Mouse (Mus musculus) activated CD4-positive, CD25-positive, alpha-beta regulatory T cell, adult 4 months (primary cell): ENCODE measurements around the gene Gm21188. TPM values are rescaled to one million over a fixed set of nuclear protein-coding genes. Genes with fewer than 3 reads are reported as not detected.
"Not testable (repeated sequence)": the region's sequence is repeated elsewhere in the genome, so short reads cannot be mapped to it uniquely, and the experiment has no call there.

ENCODE experiments used
- ATAC-seq: one replicate; pipeline ENCODE4 v1.8.0; 2017
- polyA plus RNA-seq, 2 experiments: library from polyadenylated mRNA; unstranded; fragments of 100-300 nt; shearing (Covaris generic); gene quantifications; one replicate each; pipeline ENCODE4 v1.2.1; 2017

Gm21188 gene
- polyA plus RNA-seq, 2 experiments from 2014 or later = 1.6 TPM; not detected in 1

DNA sequence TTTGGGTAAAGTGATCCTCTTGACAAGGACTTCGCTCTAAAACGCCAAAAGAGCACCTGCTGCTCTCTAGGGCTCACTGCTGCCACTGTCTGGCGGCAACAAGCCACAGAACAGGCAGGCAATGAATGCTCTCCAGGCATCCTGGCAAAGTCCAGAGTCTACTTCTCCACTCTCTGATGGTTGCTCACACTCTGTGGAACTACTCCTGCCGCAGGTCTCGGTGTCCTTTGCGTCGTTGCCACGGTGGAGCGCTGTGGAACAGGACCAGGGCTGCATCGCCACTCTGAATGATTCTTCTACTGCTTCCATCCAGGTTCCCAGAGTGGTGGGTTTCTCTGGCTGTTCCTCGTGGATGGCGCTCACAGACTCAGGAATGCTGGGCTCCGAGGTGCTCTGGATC lies 25.6 kb downstream of the Gm21188 start:
- not testable (repeated sequence) for ATAC-seq

DNA sequence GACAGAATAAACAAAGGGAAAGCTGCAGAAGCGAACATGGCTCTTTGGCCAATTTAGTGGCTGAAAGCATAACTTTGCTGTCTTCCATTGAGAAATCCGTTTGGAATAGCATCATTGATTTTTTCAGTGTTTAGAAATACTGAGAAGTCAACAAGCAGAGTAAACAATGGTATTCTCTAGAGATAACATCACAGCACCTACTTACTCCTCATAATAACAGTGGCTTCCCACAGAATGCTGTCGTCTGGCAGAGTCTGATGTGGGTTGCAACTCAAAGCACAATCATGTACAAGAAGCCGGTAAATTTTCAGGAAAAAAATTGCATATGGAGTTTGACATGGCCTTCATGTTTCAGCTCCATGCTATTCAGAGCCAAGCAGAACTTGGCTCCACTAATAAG lies 26.4 kb downstream of the Gm21188 start:
- ATAC-seq = not testable (repeated sequence)

DNA sequence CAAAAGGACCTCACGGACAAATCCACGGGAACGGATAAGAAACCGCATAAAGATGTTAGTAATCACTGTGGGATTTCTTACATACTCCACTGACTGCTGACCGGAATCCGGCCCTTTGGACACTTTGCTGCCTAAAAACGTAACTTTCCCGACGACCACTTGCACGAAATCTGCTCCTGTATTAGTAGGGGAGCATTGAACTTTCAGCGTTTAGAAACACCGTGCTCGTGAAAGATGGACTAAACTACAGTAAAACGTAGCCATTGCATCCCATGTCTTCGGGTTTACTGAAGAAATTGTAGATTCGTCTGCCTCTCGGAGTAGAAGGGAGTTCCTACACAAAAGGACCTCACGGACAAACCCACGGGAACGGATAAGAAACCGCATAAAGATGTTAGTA lies 27.0 kb downstream of the Gm21188 start:
- not testable (repeated sequence) for ATAC-seq

DNA sequence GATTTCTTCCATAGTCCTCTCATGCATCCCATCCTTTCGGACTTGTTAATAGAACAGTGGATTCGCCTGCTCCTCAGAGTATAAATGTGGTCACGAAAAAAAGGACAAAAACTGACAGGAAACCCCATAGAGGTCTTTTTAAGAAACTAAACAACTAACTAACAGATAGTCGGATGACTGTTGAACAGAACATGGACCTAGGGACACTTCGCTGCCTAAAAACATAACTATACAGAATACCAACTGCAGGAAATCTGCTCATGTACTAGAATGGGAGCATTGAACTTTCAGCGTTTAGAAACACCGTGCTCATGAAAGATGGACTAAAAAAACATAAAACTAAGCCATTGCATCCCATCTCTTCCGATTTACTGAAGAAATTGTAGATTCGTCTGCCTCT lies 27.4 kb downstream of the Gm21188 start:
- ATAC-seq = not testable (repeated sequence)

DNA sequence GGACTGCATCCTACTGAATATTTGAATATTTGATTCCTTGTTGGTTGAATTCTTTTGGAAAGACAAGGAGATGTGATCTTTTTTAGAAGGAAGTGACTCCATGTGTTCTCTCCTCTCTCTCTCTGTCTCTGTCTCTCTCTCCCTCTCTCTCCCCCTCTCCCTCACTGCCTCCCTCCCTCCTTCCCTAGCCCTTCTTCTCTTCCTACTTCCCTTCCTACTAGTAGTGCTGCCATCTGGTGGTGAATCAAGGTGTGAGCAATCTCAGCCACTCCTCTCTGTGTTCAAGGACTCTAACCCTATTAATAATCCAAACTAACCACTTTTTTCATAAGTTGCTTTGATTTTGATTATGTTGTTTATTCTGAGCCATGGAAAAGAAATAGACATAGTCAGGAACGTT lies 30.5 kb downstream of the Gm21188 start:
- ATAC-seq = not testable (repeated sequence)

DNA sequence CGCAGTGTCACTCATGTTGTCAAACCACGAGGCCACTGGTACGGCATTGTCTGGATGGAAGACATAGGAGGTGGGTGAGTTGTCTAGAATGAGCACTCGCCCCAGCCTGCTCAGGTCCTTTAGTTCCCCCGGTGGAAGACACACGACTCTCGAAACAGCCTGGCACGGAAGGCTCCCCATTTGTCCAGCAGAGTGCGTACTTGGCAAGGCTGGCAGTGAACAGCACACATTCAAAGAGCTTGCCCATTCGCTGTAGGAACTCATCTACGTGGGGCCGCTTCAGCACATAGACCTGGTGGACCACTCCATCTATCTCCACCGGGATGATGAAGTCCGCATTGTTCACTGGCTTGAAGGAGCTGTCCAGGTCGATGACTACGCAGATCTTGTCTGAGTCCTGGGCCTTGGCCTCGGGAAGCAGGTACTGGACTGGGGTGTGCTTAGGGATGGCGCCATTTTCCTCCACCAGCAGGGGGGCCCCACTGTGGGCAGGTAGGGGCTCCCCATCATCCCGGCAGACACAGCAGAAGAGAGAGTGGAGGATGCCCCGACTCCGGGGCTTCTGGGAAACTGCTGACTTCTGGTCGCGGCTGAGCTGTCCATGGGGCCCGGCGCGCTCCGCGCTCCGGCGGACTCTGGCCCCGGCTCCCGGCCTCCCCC lies 36.5 kb downstream of the Gm21188 start:
- not testable (repeated sequence) for ATAC-seq

DNA sequence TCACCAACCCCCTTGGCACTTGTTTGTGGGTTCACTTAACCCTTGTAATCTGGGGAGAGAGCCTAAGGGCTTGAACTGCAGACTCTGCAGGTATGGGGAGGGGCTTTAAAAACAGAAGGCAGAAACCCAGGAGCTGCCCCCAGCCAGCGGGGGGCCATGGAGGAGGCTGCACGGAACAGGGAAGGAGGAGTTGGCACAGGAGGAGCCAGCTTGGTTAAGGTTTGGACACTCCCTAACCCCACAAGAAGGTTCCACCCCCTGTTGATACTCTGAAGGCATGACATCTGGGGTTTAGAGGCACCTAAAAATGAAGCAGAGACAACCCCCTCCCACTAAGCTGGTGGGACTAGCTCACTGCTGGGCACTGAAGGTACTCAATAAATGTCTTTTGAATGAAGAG lies 38.0 kb downstream of the Gm21188 start:
- ATAC-seq = not testable (repeated sequence)

DNA sequence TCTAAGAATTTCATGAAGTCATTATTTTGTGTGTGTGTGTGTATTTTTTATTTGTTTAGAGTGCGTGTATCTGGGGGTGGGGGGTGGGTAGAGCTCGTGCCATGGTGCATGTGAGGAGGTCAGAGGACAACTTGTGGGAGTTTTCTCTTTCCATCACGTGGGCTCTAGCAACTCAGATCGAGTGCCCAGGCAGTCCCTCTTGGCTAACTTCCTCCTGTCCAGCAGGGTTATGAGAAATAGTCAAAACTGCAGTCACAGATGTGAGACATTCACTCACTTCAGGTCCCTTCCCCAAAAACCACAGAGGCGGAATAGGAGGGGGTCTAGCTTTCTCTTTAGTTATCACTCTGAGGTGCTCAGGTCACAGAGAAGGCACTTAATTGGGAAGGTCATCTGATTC lies 38.5 kb downstream of the Gm21188 start:
- ATAC-seq = not testable (repeated sequence)

DNA sequence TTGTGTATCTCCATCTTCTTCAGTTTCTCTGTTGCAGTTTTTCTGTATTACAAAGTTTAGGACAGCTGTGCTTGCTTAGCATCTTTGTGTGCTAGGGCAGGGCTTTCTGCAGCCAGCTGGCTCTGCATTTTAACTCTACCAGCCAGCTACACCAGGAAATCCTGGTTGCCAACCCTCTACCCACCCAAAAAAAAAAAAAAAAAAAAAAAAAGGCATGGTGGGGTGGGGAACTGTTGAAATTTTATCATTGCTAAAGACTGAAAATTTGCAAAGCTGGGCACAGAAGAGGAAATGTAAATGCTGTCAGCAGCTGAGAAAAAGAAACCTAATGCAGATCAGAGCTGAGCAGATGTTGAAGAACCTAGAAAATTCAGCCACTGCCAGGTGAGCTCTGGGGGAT lies 41.9 kb downstream of the Gm21188 start:
- ATAC-seq = not testable (repeated sequence)

DNA sequence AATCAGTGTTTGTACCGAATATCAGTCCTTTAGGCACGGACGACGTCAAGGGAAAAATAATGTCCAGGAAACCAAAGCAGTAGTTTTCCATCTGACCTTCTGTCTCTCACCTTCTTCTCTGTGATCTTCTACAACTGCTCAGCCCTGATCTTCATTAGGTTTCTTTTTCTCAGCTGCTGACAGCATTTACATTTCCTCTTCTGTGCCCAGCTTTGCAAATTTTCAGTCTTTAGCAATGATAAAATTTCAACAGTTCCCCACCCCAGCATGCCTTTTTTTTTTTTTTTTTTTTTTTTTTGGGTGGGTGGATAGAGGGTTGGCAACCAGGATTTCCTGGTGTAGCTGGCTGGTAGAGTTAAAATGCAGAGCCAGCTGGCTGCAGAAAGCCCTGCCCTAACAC lies 52.8 kb downstream of the Gm21188 start:
- not testable (repeated sequence) for ATAC-seq

DNA sequence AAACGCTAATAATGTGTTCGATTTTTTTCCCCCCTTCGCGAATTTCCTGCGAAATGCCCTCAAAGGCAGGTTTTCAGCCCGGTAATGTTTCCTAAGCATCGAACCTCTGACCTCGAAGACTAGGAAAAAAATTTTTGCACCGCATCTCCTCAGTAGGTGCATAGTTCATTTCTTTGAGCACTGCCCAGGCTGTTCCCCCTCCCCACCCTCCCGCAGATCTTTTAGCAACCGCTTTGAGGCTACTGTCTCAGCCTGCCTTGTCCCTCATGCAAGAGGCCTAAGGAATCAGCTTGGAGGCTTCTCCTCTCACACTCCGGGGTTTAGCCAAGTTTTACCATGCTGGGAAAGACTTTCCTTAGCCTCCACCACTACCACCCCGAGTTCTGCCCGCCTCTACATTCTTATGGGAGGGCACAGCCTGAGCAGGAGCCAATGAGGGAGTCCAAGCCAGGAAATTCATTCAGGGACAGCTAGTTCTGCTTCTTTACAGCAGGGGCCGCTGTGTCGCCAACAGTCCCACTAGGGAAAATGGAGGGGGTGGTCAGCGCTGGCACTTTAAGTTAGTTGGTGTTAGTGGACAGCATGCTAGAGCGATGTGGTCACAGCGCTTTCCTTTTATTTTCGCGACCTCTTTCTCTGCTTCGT lies 53.4 kb downstream of the Gm21188 start:
- ATAC-seq = peak; percentile 54

DNA sequence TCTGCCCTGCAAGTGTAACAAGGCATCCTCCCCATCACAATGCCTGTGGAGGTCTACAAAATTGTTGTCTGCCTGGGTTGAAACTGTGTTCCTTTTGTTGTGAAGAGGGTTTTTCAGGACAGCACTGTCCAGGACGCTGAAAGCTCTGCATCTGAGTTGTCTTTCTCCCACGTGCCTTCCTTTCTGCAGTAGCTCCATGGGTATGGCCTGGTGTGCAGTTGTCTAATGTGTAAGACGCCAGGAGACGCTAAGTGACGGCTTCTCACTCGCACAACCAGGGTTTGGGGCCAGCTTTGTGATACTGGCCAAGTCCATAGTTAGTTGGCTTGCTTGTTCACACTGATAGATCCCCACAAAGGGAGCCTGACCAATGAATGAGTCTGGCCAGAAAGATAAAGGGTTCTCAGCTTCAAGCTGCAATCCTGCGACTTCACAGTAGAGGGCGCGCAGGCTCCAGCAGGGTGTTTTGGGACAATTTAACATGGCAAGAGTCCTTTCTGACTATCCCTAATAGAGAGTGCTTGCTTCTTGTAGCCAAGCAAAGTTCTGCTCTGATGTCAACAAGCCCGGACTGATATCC lies 60.0 kb downstream of the Gm21188 start:
- ATAC-seq = not testable (repeated sequence)

DNA sequence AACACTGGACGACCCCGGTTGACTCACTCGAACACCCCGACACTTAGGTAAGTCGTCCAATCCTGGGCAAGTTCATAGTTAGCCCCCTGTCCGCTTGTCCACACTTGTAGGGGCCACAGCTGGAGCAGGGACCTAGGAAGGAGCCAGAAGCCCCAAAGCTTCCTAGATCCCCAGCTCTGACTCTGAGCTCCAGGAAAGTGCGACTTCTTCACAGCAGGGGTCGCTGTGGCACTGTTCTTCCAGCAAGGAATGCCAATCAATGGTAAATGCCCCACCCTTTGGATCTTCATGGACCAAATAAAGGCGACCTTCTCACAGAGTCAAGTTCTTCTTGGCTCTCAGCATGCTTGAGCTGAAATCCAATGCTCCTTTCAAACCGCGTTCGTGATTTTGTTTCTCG lies 60.7 kb downstream of the Gm21188 start:
- ATAC-seq = not testable (repeated sequence)

Other genes with a start within 250 kb of the Gm21188 start
- gene AF067063, start 222.0 kb downstream of the Gm21188 start, polyA plus RNA-seq = not detected
- not detected for gene D13Ertd608e, start 216.2 kb downstream of the Gm21188 start, polyA plus RNA-seq
- not detected for gene Tcstv1, start 157.4 kb downstream of the Gm21188 start, polyA plus RNA-seq
- not detected for gene Gm21761, start 122.9 kb downstream of the Gm21188 start, polyA plus RNA-seq
- gene B020031M17Rik, start 101.4 kb downstream of the Gm21188 start, polyA plus RNA-seq = not detected
- not detected for gene Gm36079, start 25.2 kb downstream of the Gm21188 start, polyA plus RNA-seq
- gene Gm20767, start 88.1 kb upstream of the Gm21188 start, polyA plus RNA-seq = not detected
- not detected for gene Gm21818, start 120.2 kb upstream of the Gm21188 start, polyA plus RNA-seq
- gene Gm21762, start 163.8 kb upstream of the Gm21188 start, polyA plus RNA-seq = not detected
- not detected for gene Gm21731, start 186.9 kb upstream of the Gm21188 start, polyA plus RNA-seq
- gene AF067061, start 210.9 kb upstream of the Gm21188 start, polyA plus RNA-seq = not detected
- 10 to 100 TPM; 26.5 to 75.3 TPM for gene BC147527, start 248.2 kb upstream of the Gm21188 start, polyA plus RNA-seq